Mouse (Mus musculus): ENCODE data around the gene Ubox5.

GRCm38 (mm10) chr2:130569926-130570325 is 59.9 kb downstream of the Ubox5 start:
- no peak for TF ChIP-seq CTCF (IDR thresholded peaks at IDR 0.05; ENCODE audit: low read depth, low read length)
- no peak for TF ChIP-seq POLR2A (IDR thresholded peaks at IDR 0.05; ENCODE audit: borderline replicate concordance, low read depth, low read length)

All from bone marrow macrophage, adult 2 months (primary cell).